19 mouse cellular contexts compared by ENCODE assay signal in genomic region chr10:68246603-68247247, GRCm38 (mm10). TPM values are rescaled to one million over a fixed set of nuclear protein-coding genes. Genes with fewer than 3 reads are reported as not detected.
DNase-seq lines count a peak whose midpoint lies in the region; ATAC-seq and TF ChIP-seq lines count a peak whose summit lies in the region.
"Had no signal": no experiment of that assay in that cellular context is flagged by ENCODE, and none has a peak within 500 bp of the region (broad histone marks: within the 10 kb centered on the region; RNA-seq: fewer than 3 reads in every experiment).

No protein-coding gene starts in this region.

- H3K4me3 ChIP-seq in embryonic facial prominence, embryonic 13.5 days, result no peak overlapping the region
- no peak overlapping the region for H3K4me3 ChIP-seq in embryonic facial prominence, embryonic 10.5 days
- H3K4me3 ChIP-seq in lung, embryonic 16.5 days (ENCODE audit: low read length), result no peak overlapping the region
- no peak overlapping the region for H3K4me3 ChIP-seq in intestine, postnatal 0 days (ENCODE audit: low read depth, low read length)
- no peak overlapping the region for H3K4me3 ChIP-seq in forebrain, embryonic 14.5 days (ENCODE audit: low read depth, low read length)
- H3K4me3 ChIP-seq: heart, embryonic 12.5 days; left cerebral cortex, adult 2 months; megakaryocyte, embryonic 14.5 days; neural tube, embryonic 15.5 days had no signal

- no peak overlapping the region for H3K4me2 ChIP-seq in embryonic facial prominence, embryonic 13.5 days
- H3K4me2 ChIP-seq in lung, embryonic 16.5 days (ENCODE audit: low read depth, low read length), result no peak overlapping the region
- H3K4me2 ChIP-seq in intestine, postnatal 0 days (replicated peaks; ENCODE audit: low read depth), result no peak overlapping the region
- no peak overlapping the region for H3K4me2 ChIP-seq in forebrain, embryonic 14.5 days (ENCODE audit: low read length)
- H3K4me2 ChIP-seq: heart, embryonic 12.5 days; neural tube, embryonic 15.5 days had no signal

- no peak for TF ChIP-seq CTCF in intestine, postnatal 0 days (IDR thresholded peaks at IDR 0.05; ENCODE audit: low read depth)

- H3K27ac ChIP-seq in embryonic facial prominence, embryonic 13.5 days, result 0 out of 2 replicates have a peak overlapping the region, but pooled peaks have one; percentile 40
- no peak overlapping the region for H3K27ac ChIP-seq in embryonic facial prominence, embryonic 10.5 days (replicated peaks)
- peak overlapping the region; percentile 73 for H3K27ac ChIP-seq in lung, embryonic 16.5 days (ENCODE audit: low read length)
- H3K27ac ChIP-seq in intestine, postnatal 0 days (ENCODE audit: low read depth, low read length), result peak overlapping the region; percentile 41; the same call in 1 of the 2 replicates
- no peak overlapping the region for H3K27ac ChIP-seq in forebrain, embryonic 14.5 days (ENCODE audit: low read depth, low read length)
- H3K27ac ChIP-seq: left cerebral cortex, adult 2 months; liver, embryonic 14.5 days; neural tube, embryonic 15.5 days had no signal

- 51% methylated on average over 7 of the region's 7 CpGs for WGBS in embryonic facial prominence, embryonic 13.5 days
- WGBS in embryonic facial prominence, embryonic 10.5 days, result 74% methylated on average over 7 of the region's 7 CpGs
- WGBS in lung, embryonic 16.5 days, result 44% methylated on average over 7 of the region's 7 CpGs
- WGBS in intestine, postnatal 0 days, result 46% methylated on average over 7 of the region's 7 CpGs
- 62% methylated on average over 7 of the region's 7 CpGs for WGBS in forebrain, embryonic 14.5 days

- DNase-seq in embryonic facial prominence, embryonic 10.5 days (ENCODE audit: low spot score), result no peak
- DNase-seq in lung, adult 18-20 months, result no peak
- no peak for DNase-seq in cerebellum, adult 18-20 months
- no peak for DNase-seq in forebrain, embryonic 14.5 days (ENCODE audit: low spot score)
- DNase-seq: cerebellum, adult 11-12 months; gastrocnemius, postnatal 25 days; heart, postnatal 4 days; retina, postnatal 1 day; spleen, adult 18-20 months; thymus, adult 2 months had no signal

- no peak for ATAC-seq in embryonic facial prominence, embryonic 13.5 days (ENCODE audit: insufficient number of reproducible peaks, insufficient read depth, low FRiP score, low TSS enrichment, low read depth)
- no peak for ATAC-seq in lung, embryonic 16.5 days (ENCODE audit: low read depth)
- ATAC-seq in intestine, postnatal 0 days, result no peak
- no peak for ATAC-seq in forebrain, embryonic 14.5 days
- no peak for ATAC-seq in erythroblast, adult 5-6 weeks (replicated peaks; ENCODE audit: low FRiP score, poor library complexity, severe bottlenecking)

- H3K4me1 ChIP-seq in embryonic facial prominence, embryonic 13.5 days, result peaks cover 26% of the 10 kb centered on the region
- H3K4me1 ChIP-seq in embryonic facial prominence, embryonic 10.5 days, result peaks cover 15% of the 10 kb centered on the region; the same call in 1 of the 2 replicates
- H3K4me1 ChIP-seq in lung, embryonic 16.5 days (replicated peaks; ENCODE audit: control insufficient read depth, insufficient read depth, low read length), result peaks cover 28% of the 10 kb centered on the region
- 0 out of 2 replicates have a peak, but pooled peaks cover 2% of the 10 kb centered on the region for H3K4me1 ChIP-seq in intestine, postnatal 0 days (replicated peaks; ENCODE audit: control insufficient read depth, insufficient read depth, low read length)
- 0 out of 2 replicates have a peak, but pooled peaks cover 3% of the 10 kb centered on the region for H3K4me1 ChIP-seq in forebrain, embryonic 14.5 days (ENCODE audit: control insufficient read depth, insufficient read depth, low read length)

- H3K36me3 ChIP-seq in embryonic facial prominence, embryonic 13.5 days, result peaks cover 14% of the 10 kb centered on the region
- H3K36me3 ChIP-seq in embryonic facial prominence, embryonic 10.5 days (replicated peaks), result peaks cover 15% of the 10 kb centered on the region
- peaks cover 9% of the 10 kb centered on the region for H3K36me3 ChIP-seq in lung, embryonic 16.5 days (ENCODE audit: control insufficient read depth, insufficient read depth, low read length)
- H3K36me3 ChIP-seq in intestine, postnatal 0 days (ENCODE audit: control insufficient read depth, insufficient read depth), result peaks cover 11% of the 10 kb centered on the region; the same call in 1 of the 2 replicates
- peaks cover 8% of the 10 kb centered on the region; the same call in 1 of the 2 replicates for H3K36me3 ChIP-seq in forebrain, embryonic 14.5 days (ENCODE audit: control insufficient read depth, insufficient read depth, low read length)

- H3K9me3 ChIP-seq in embryonic facial prominence, embryonic 13.5 days, result no peaks in the 10 kb centered on the region
- H3K9me3 ChIP-seq in embryonic facial prominence, embryonic 10.5 days, result no peaks in the 10 kb centered on the region
- H3K9me3 ChIP-seq in lung, embryonic 16.5 days (ENCODE audit: control insufficient read depth, low read length), result no peaks in the 10 kb centered on the region
- no peaks in the 10 kb centered on the region for H3K9me3 ChIP-seq in intestine, postnatal 0 days (ENCODE audit: control insufficient read depth)
- no peaks in the 10 kb centered on the region for H3K9me3 ChIP-seq in forebrain, embryonic 14.5 days (replicated peaks; ENCODE audit: control insufficient read depth, low read length)
- H3K9me3 ChIP-seq: heart, embryonic 12.5 days; megakaryocyte, embryonic 14.5 days; neural tube, embryonic 15.5 days had no signal

- no peaks in the 10 kb centered on the region for H3K27me3 ChIP-seq in embryonic facial prominence, embryonic 13.5 days
- H3K27me3 ChIP-seq in embryonic facial prominence, embryonic 10.5 days (replicated peaks; ENCODE audit: low read depth, poor library complexity, severe bottlenecking), result no peaks in the 10 kb centered on the region
- no peaks in the 10 kb centered on the region for H3K27me3 ChIP-seq in lung, embryonic 16.5 days (ENCODE audit: control insufficient read depth, insufficient read depth, low read depth, low read length)
- H3K27me3 ChIP-seq in intestine, postnatal 0 days (replicated peaks; ENCODE audit: control insufficient read depth, insufficient read depth, low read length), result no peaks in the 10 kb centered on the region
- H3K27me3 ChIP-seq in forebrain, embryonic 14.5 days (replicated peaks; ENCODE audit: control insufficient read depth, insufficient read depth, low read length), result no peaks in the 10 kb centered on the region
- H3K27me3 ChIP-seq: heart, embryonic 12.5 days; megakaryocyte, embryonic 14.5 days; neural tube, embryonic 15.5 days had no signal

- H3K9ac ChIP-seq in embryonic facial prominence, embryonic 13.5 days, result no peak overlapping the region
- no peak overlapping the region for H3K9ac ChIP-seq in lung, embryonic 16.5 days (ENCODE audit: low read length)
- H3K9ac ChIP-seq in intestine, postnatal 0 days (ENCODE audit: low read depth, low read length), result no peak overlapping the region
- H3K9ac ChIP-seq in forebrain, embryonic 14.5 days (ENCODE audit: low read length), result no peak overlapping the region
- H3K9ac ChIP-seq: heart, embryonic 12.5 days; liver, embryonic 14.5 days; neural tube, embryonic 15.5 days had no signal

RNA-seq across cellular contexts. Expression of gene Arid5b, which starts 31.8 kb away (rescaled TPM):
- 63.7 and 64.8 TPM in 2 replicates for polyA plus RNA-seq in embryonic facial prominence, embryonic 13.5 days (2015; fragmentation: Nextera tagmentation; extraction: Ambion mirVana)
- 13.9 and 19.7 TPM in 2 replicates for polyA plus RNA-seq in embryonic facial prominence, embryonic 10.5 days (2016; fragmentation: Nextera tagmentation; extraction: Ambion mirVana)
- 41.8 and 42.7 TPM in 2 replicates for polyA plus RNA-seq in lung, embryonic 16.5 days (2015; fragmentation: Nextera tagmentation; extraction: Ambion mirVana)
- polyA plus RNA-seq in intestine, postnatal 0 days (2015; fragmentation: Nextera tagmentation; extraction: Ambion mirVana), result 15.1 and 17.8 TPM in 2 replicates
- polyA plus RNA-seq in forebrain, embryonic 14.5 days (2014; fragmentation: Nextera tagmentation; extraction: Ambion mirVana), result 10.6 and 13.0 TPM in 2 replicates
- total RNA-seq in erythroblast, adult 5-6 weeks (2015; ENCODE audit: low replicate concordance), result 7.5 and 11.3 TPM in 2 replicates
- 4.2 and 4.3 TPM in 2 replicates for total RNA-seq in erythroblast, adult 5-6 weeks (2017; ENCODE audit: low replicate concordance)

Comparison
In these comparisons a context has a peak if more than half of its experiments do, and no peak if none do; other contexts are left out.
1. H3K27ac ChIP-seq: peak in embryonic facial prominence, embryonic 13.5 days (single experiment), lung, embryonic 16.5 days (single experiment) and intestine, postnatal 0 days (single experiment); none in embryonic facial prominence, embryonic 10.5 days (single experiment) and forebrain, embryonic 14.5 days (single experiment).